Mouse (Mus musculus) embryonic stem cell, embryonic (primary cell): ENCODE measurements around the gene Gsta3.
"Not testable (repeated sequence)": the region's sequence is repeated elsewhere in the genome, so short reads cannot be mapped to it uniquely, and the experiment has no call there.

Experiments
- CTCF ChIA-PET, 4 experiments: fragments of 300-600 bp in 2 of 4; fragments of 350-600 bp in 2 of 4; sonication (Branson Sonifier 250); formaldehyde crosslinking; loops; one replicate each; lab custom pipeline; 2022; ENCODE audit warnings: inconsistent platforms in 2 of 4; lab: Charles Lee
- POLR2A ChIA-PET, 4 experiments: fragments of 300-600 bp in 2 of 4; fragments of 350-600 bp in 2 of 4; sonication (Branson Sonifier 250); formaldehyde crosslinking; loops; one replicate each; lab custom pipeline; 2022; ENCODE audit warnings: antibody characterized with exemption in 4 of 4, inconsistent platforms in 1 of 4; lab: Charles Lee

Gene Gsta3

GRCm38 (mm10) chr1:21239911-21240898 lies at the start of gene Gsta3:
TSS of gene Gsta3 (plus strand) at chr1:21240589.
- CTCF ChIA-PET = interaction anchor here in 3 of 4 experiments (0.6 to 1.3 kb wide), 5 partner anchors 14 to 74 kb away, joined by 3 to 12 read pairs (median 3); partner anchors contain the start of gene Tmem14a (in 1 of the 3)
- POLR2A ChIA-PET = interaction anchor here in 2 of 4 experiments (0.6 to 1.2 kb wide), 5 partner anchors 17 to 34 kb away, joined by 3 to 4 read pairs (median 3); no protein-coding TSS in a partner anchor

GRCm38 (mm10) chr1:21206241-21206640 lies 34.1 kb upstream of the Gsta3 start:
- POLR2A ChIA-PET = interaction anchor here in 2 of 4 experiments (0.5 to 1.3 kb wide), 6 partner anchors 12 to 47 kb away, joined by 3 to 4 read pairs (median 3); partner anchors contain the start of genes Gsta3 (in 1 of the 2) and Tmem14a (in 1 of the 2)
- CTCF ChIA-PET = interaction anchor here (0.5 to 1.4 kb wide), 5 partner anchors 12 to 452 kb away, joined by 3 to 7 read pairs (median 4); partner anchors contain the start of gene Tmem14a (in 3 of the 4)

GRCm38 (mm10) chr1:21213537-21213936 lies 26.9 kb upstream of the Gsta3 start:
- CTCF ChIA-PET = interaction anchor here in 3 of 4 experiments (0.7 to 1.2 kb wide), 3 partner anchors 47 to 49 kb away, joined by 3 read pairs; no protein-coding TSS in a partner anchor

GRCm38 (mm10) chr1:21213991-21214692 lies 26.2 kb upstream of the Gsta3 start:
- CTCF ChIA-PET = interaction anchor here in 3 of 4 experiments (0.6 to 1.2 kb wide), 5 partner anchors 48 to 553 kb away, joined by 3 to 4 read pairs (median 3); no protein-coding TSS in a partner anchor
- POLR2A ChIA-PET = not testable (repeated sequence)

More at GRCm38 (mm10) chr1:21213537-21213936, 26.9 kb upstream of the Gsta3 start:
- POLR2A ChIA-PET = not testable (repeated sequence)

- ChIA-PET CTCF (interaction anchor here (0.5 to 2.5 kb wide), 46 partner anchors 9 to 1211 kb away, joined by 3 to 44 read pairs (median 4); partner anchors contain the start of gene Gsta3 (in 1 of the 4)), POLR2A (interaction anchor here (0.6 to 2.0 kb wide), 18 partner anchors 11 to 306 kb away, joined by 3 to 10 read pairs (median 4); partner anchors contain the start of gene Efhc1 (in 1 of the 4))
Measured at GRCm38 (mm10) chr1:21218489-21218919, 21.9 kb upstream of the Gsta3 start, which contains the start of gene Tmem14a. TSS of gene Tmem14a (plus strand) at chr1:21218575.

GRCm38 (mm10) chr1:21227756-21228395 lies 12.5 kb upstream of the Gsta3 start:
- POLR2A ChIA-PET = interaction anchor here in 2 of 4 experiments (1.0 to 1.2 kb wide), 2 partner anchors 24 to 25 kb away, joined by 3 read pairs; no protein-coding TSS in a partner anchor
- CTCF ChIA-PET = no interaction called here

- ChIA-PET CTCF (interaction anchor here in 1 of 4 experiments (0.8 to 1.2 kb wide), 2 partner anchors 11 to 197 kb away, joined by 3 to 4 read pairs; partner anchors contain the start of gene Tmem14a), POLR2A (interaction anchor here in 2 of 4 experiments (0.7 to 1.2 kb wide), 4 partner anchors 10 to 42 kb away, joined by 3 read pairs; no protein-coding TSS in a partner anchor)
Measured at GRCm38 (mm10) chr1:21228740-21229722, 11.4 kb upstream of the Gsta3 start.

- CTCF ChIA-PET = no interaction called here
- POLR2A ChIA-PET = interaction anchor here in 1 of 4 experiments (1.1 to 4.3 kb wide), 2 partner anchors 17 to 27 kb away, joined by 3 to 13 read pairs; no protein-coding TSS in a partner anchor
Measured at GRCm38 (mm10) chr1:21230376-21230775, 10.0 kb upstream of the Gsta3 start.

- ChIA-PET CTCF (interaction anchor here in 3 of 4 experiments (0.6 to 1.8 kb wide), 5 partner anchors 13 to 39 kb away, joined by 3 to 7 read pairs (median 5); partner anchors contain the start of gene Tmem14a (in 2 of the 3)), POLR2A (interaction anchor here in 2 of 4 experiments (0.8 to 4.3 kb wide), 3 partner anchors 15 to 24 kb away, joined by 3 to 13 read pairs (median 4); no protein-coding TSS in a partner anchor)
Measured at GRCm38 (mm10) chr1:21231744-21232464, 8.5 kb upstream of the Gsta3 start.

GRCm38 (mm10) chr1:21232516-21232915 lies 7.9 kb upstream of the Gsta3 start:
- CTCF ChIA-PET = interaction anchor here in 2 of 4 experiments (1.3 to 1.8 kb wide), 2 partner anchors 14 kb away, joined by 6 to 7 read pairs; partner anchors contain the start of gene Tmem14a (in 2 of the 2)

GRCm38 (mm10) chr1:21235359-21235758 lies 5.0 kb upstream of the Gsta3 start:
- CTCF ChIA-PET = interaction anchor here in 1 of 4 experiments (0.6 kb wide), 1 partner anchor 7 kb away, joined by 3 read pairs; no protein-coding TSS in a partner anchor
- POLR2A ChIA-PET = interaction anchor here in 2 of 4 experiments (0.5 to 0.9 kb wide), 3 partner anchors 8 to 36 kb away, joined by 3 to 6 read pairs (median 6); no protein-coding TSS in a partner anchor

More at GRCm38 (mm10) chr1:21232516-21232915, 7.9 kb upstream of the Gsta3 start:
- POLR2A ChIA-PET = interaction anchor here in 1 of 4 experiments (4.3 kb wide), 1 partner anchor 15 kb away, joined by 13 read pairs; no protein-coding TSS in a partner anchor

- POLR2A ChIA-PET = interaction anchor here in 1 of 4 experiments (0.6 to 1.6 kb wide), 2 partner anchors 12 to 16 kb away, joined by 3 to 7 read pairs; no protein-coding TSS in a partner anchor
- CTCF ChIA-PET = interaction anchor here in 1 of 4 experiments (1.3 kb wide), 1 partner anchor 75 kb away, joined by 3 read pairs; no protein-coding TSS in a partner anchor
Measured at GRCm38 (mm10) chr1:21241096-21241495, 707 bp downstream of the Gsta3 start.

- ChIA-PET CTCF (no interaction called here), POLR2A (interaction anchor here in 2 of 4 experiments (0.8 to 2.6 kb wide), 5 partner anchors 8 to 88 kb away, joined by 3 to 10 read pairs (median 3); no protein-coding TSS in a partner anchor)
Measured at GRCm38 (mm10) chr1:21244290-21244960, 4.0 kb downstream of the Gsta3 start.

GRCm38 (mm10) chr1:21246136-21246535 lies 5.7 kb downstream of the Gsta3 start:
- ChIA-PET POLR2A (interaction anchor here in 1 of 4 experiments (0.6 to 2.9 kb wide), 3 partner anchors 10 to 42 kb away, joined by 5 to 13 read pairs (median 9); no protein-coding TSS in a partner anchor), CTCF (no interaction called here)
